Mouse (Mus musculus): ENCODE measurements around the gene Gm9573. TPM values are rescaled to one million over a fixed set of nuclear protein-coding genes. Genes with fewer than 3 reads are reported as not detected.
A peak's percentile ranks its signal among the peaks of the same experiment; 100 is the strongest.

Gm9573 gene
- not detected in 2 replicates for polyA plus RNA-seq (2011; ENCODE audit: insufficient read depth, insufficient read length, low replicate concordance, missing spikeins)

DNA sequence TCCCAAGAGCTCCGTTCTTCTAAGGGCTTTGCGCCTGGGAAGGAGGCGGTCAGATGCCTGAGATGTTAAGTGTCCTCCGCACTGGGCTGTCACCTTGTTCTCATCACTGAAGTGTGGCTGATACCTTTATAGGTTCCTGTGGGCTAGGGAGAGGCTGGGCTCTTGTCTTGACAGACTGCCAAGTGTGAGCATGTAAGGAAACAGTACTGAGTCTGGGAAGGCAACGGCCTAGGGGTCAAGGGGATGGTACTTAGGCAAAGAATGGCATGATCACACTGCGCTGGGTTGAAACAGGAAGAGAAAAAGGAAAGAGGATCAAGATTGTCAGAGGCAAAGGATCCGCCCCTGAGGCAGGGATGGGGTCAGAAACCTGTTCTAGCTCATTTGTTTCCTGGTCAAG lies at the start of gene Gm9573:
TSS of gene Gm9573 (minus strand) at position 101 of the 400 bp plus-strand sequence.
- Histone ChIP-seq H3K4me1 (ENCODE audit: control insufficient read depth, insufficient read depth, low read length) (no peaks in the 10 kb centered on the region), H3K4me3 (replicated peaks; ENCODE audit: control insufficient read depth, low read depth, low read length) (no peak within 1 kb of the TSS), H3K27ac (ENCODE audit: control insufficient read depth, insufficient read depth, low read depth, low read length, poor library complexity) (no peak within 1 kb of the TSS)
- 71% methylated on average over 7 of the region's 7 CpGs for WGBS
- TF ChIP-seq CTCF (IDR thresholded peaks at IDR 0.05; ENCODE audit: control insufficient read depth, insufficient read depth, low read length) (no peak), POLR2A (IDR thresholded peaks at IDR 0.05; ENCODE audit: borderline replicate concordance, control insufficient read depth, low read depth, low read length) (no peak)

DNA sequence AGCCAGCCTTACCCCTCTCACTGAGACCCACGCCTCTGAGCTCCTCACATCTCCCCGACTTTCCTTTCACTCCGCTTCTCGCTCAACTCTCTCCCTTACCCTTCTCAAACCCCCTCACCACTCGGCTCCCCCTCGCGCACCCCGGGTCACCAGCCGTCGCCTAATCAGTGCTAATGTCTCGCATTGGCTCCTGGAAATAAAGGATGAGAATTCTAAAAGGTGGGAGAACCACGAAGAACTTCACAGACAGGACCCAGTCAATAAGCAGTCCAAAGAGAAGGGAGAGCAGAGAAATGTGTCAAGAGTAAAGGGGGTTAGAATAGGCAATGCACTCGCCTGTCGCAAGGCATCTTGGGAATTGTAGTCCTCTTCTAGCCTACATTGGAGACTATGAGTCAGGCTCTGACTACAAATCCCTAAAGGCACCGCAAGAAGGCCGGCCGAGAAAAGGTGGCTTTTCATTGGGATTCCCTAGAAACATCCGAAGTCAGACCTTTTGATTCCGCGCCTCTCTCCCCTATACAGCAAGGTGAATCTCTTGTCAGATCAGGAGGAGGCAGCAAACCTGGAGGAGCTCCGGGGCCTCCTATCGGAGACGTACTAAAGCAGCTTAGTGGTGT lies 47.1 kb upstream of the Gm9573 start, which contains the start of gene Gtf2h4:
TSS of gene Gtf2h4 (minus strand) at position 324 of the 620 bp plus-strand sequence.
- Histone ChIP-seq H3K4me3 (replicated peaks; ENCODE audit: control insufficient read depth, low read depth, low read length) (peak within 1 kb of the TSS; percentile 64), H3K27ac (ENCODE audit: control insufficient read depth, insufficient read depth, low read depth, low read length, poor library complexity) (no peak within 1 kb of the TSS), H3K4me1 (ENCODE audit: control insufficient read depth, insufficient read depth, low read length) (no peaks in the 10 kb centered on the region)
- WGBS, result 2% methylated on average over 23 of the region's 23 CpGs
- TF ChIP-seq POLR2A (IDR thresholded peaks at IDR 0.05; ENCODE audit: borderline replicate concordance, control insufficient read depth, low read depth, low read length), result no peak
- TF ChIP-seq CTCF (IDR thresholded peaks at IDR 0.05; ENCODE audit: control insufficient read depth, insufficient read depth, low read length), result no peak

DNA sequence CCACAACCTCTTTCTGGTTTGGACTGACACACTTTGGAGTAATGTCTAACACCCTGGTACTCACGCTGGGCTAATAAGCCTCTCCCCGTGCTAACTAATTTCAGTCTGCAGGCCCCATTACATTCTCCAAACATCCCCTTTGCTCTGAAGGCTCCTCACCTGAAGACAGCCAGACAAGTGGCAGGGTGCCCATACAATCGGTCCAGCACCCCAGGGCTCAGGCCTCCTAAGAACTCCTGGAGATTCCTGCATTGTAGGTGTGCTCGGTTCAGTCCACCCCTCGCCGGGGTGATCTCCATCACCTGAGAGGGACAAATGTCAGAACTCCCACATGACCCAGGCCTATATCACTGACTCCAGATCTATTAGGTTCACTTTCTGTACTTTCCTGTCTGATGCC lies 46.1 kb upstream of the Gm9573 start:
- 89% methylated on average over 6 of the region's 6 CpGs for WGBS
- Histone ChIP-seq H3K27ac (ENCODE audit: control insufficient read depth, insufficient read depth, low read depth, low read length, poor library complexity) (no peak overlapping the region), H3K4me3 (replicated peaks; ENCODE audit: control insufficient read depth, low read depth, low read length) (no peak overlapping the region), H3K4me1 (ENCODE audit: control insufficient read depth, insufficient read depth, low read length) (no peaks in the 10 kb centered on the region)
- no peak for TF ChIP-seq CTCF (IDR thresholded peaks at IDR 0.05; ENCODE audit: control insufficient read depth, insufficient read depth, low read length)
- TF ChIP-seq POLR2A (IDR thresholded peaks at IDR 0.05; ENCODE audit: borderline replicate concordance, control insufficient read depth, low read depth, low read length), result no peak

DNA sequence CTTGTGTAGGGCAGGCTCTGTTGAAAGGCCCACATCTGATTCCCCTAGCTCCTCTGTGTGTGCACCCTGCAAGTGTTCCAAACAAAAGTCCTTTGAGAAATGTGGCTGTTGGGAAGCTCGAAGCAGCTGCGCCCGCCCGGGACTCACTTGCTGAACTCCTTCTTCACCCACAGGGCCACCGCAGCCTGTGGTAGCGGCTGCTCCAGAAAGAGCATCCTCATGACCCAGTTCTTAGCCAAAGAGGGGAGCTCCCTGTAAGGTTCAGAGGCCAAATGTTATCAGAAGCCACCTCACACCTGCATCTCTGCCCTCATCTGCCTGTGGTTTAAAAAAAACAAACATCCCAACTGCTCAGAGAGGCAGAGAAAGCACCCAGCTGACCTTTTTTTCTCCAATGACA lies 45.4 kb upstream of the Gm9573 start:
- H3K4me3 ChIP-seq (replicated peaks; ENCODE audit: control insufficient read depth, low read depth, low read length), result no peak overlapping the region
- TF ChIP-seq CTCF (IDR thresholded peaks at IDR 0.05; ENCODE audit: control insufficient read depth, insufficient read depth, low read length), result no peak
- no peak for TF ChIP-seq POLR2A (IDR thresholded peaks at IDR 0.05; ENCODE audit: borderline replicate concordance, control insufficient read depth, low read depth, low read length)
- H3K4me1 ChIP-seq (ENCODE audit: control insufficient read depth, insufficient read depth, low read length), result no peaks in the 10 kb centered on the region
- WGBS, result 84% methylated on average over 6 of the region's 6 CpGs
- no peak overlapping the region for H3K27ac ChIP-seq (ENCODE audit: control insufficient read depth, insufficient read depth, low read depth, low read length, poor library complexity)

DNA sequence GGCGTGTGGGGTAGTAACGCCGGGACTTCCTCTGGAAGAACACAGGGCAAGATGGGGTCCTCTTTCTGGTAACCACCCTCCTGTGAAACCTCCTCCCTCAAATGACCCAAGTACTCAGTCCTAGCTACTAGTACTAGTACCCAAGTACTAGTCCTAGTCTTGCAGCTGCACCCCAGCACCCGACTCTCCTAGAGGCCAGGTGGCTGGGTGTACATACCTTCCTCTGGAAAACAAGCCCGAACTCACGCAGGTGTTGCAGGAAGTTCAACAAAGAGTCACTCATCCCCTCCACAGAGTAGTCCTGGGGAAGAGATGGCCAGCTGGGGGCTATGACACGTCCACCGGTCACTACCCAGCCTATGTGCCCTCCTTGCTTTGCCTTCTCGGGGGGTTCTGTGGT lies 43.3 kb upstream of the Gm9573 start:
- WGBS, result 85% methylated on average over 9 of the region's 9 CpGs
- TF ChIP-seq POLR2A (IDR thresholded peaks at IDR 0.05; ENCODE audit: borderline replicate concordance, control insufficient read depth, low read depth, low read length) (no peak), CTCF (IDR thresholded peaks at IDR 0.05; ENCODE audit: control insufficient read depth, insufficient read depth, low read length) (no peak)
- no peaks in the 10 kb centered on the region; the same call in 1 of the 2 replicates for H3K4me1 ChIP-seq (ENCODE audit: control insufficient read depth, insufficient read depth, low read length)
- H3K27ac ChIP-seq (ENCODE audit: control insufficient read depth, insufficient read depth, low read depth, low read length, poor library complexity), result no peak overlapping the region
- H3K4me3 ChIP-seq (replicated peaks; ENCODE audit: control insufficient read depth, low read depth, low read length), result no peak overlapping the region

DNA sequence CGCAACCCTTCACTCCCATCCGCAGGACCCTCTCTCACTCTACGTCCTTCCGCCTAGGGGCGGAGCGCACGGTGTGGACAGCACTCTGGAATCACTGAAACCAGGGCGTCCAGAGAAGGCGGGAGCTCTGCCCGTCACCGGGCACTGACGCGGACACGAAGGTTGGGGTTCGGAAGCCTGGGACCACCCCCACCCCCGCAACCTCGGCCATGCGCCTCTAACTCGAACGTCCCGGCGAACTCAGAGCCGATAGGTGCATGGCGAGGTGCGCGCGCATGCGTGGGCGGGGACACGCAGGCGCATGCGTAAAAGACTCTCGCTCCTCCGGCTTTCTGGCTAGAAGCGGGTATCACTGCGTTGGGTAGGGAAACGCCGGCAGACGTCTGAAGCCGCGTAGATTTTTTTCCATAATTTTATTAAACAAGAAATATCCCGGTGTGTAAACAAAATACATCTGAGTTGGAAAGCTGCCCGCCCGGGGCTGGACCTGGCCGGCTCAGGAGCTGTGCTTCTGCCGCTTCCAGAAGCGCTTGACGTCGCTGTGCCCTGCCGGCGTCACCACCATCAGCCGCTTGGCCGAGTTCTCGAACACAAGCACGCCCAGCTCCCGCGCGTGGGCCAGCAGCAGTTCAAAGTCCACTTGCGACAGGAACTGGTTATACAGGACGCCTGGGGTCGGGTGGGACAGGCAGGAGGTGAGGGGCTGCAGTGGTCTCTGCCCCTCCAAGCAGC lies 41.1 kb upstream of the Gm9573 start, which contains the start of gene Vars2:
TSS of gene Vars2 (minus strand) at position 259 of the 732 bp plus-strand sequence.
- TF ChIP-seq CTCF (IDR thresholded peaks at IDR 0.05; ENCODE audit: control insufficient read depth, insufficient read depth, low read length) (no peak), POLR2A (IDR thresholded peaks at IDR 0.05; ENCODE audit: borderline replicate concordance, control insufficient read depth, low read depth, low read length) (peak; percentile 74)
- H3K4me1 ChIP-seq (ENCODE audit: control insufficient read depth, insufficient read depth, low read length), result no peaks in the 10 kb centered on the region; the same call in 1 of the 2 replicates
- under 1% methylated on average over 61 of the region's 61 CpGs for WGBS
- H3K4me3 ChIP-seq (replicated peaks; ENCODE audit: control insufficient read depth, low read depth, low read length), result peak within 1 kb of the TSS; percentile 90
- H3K27ac ChIP-seq (ENCODE audit: control insufficient read depth, insufficient read depth, low read depth, low read length, poor library complexity), result peak within 1 kb of the TSS; percentile 67

DNA sequence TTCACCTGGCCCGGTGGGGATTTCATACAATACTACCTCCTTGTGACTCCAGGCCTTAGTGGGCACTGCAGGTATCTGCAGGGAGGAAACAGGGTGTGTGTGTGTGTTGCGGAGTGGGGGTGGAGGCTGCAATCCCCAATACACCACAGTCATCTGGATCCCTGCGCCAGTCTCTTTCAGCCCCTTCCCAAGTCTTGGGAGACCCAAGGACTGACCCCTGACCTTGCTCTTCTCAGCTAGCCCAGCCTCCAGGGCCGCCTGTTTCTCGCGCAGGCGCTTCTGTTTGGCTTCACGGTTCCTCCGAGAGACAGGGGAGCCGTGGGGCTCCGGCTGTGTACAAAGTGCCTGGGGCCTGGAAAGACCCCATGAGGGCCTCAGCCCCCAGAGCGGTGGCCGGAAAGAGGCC lies 40.4 kb upstream of the Gm9573 start:
- peak overlapping the region; percentile 90 for H3K4me3 ChIP-seq (replicated peaks; ENCODE audit: control insufficient read depth, low read depth, low read length)
- no peak for TF ChIP-seq CTCF (IDR thresholded peaks at IDR 0.05; ENCODE audit: control insufficient read depth, insufficient read depth, low read length)
- TF ChIP-seq POLR2A (IDR thresholded peaks at IDR 0.05; ENCODE audit: borderline replicate concordance, control insufficient read depth, low read depth, low read length), result no peak
- 4% methylated on average over 13 of the region's 13 CpGs for WGBS
- H3K27ac ChIP-seq (ENCODE audit: control insufficient read depth, insufficient read depth, low read depth, low read length, poor library complexity), result peak overlapping the region; percentile 67
- H3K4me1 ChIP-seq (ENCODE audit: control insufficient read depth, insufficient read depth, low read length), result no peaks in the 10 kb centered on the region; the same call in 1 of the 2 replicates

DNA sequence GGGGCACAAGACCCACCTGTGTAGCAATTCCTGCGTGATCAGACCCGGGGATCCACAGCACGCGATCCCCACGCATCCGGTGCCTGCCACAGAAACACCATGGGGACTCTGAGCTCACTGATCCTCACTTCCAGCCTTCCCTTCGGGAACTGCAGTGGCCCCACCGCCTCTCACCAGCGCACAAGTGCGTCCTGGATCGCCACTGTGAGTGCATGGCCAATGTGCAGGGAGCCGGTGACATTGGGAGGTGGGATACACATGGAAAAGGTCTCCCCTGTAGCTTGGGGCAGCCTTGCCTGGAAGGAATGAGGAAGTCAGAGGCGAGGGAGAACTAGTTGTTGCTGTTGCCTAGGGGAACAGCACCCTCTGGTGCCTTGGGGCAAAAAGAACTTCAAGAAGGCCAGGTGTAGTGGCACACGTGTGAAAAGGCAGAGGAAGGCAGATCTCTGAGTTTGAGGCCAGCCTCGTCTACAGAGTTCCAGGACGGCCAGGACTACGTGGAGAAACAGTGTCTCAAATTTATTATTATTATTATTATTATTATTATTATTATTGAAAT lies 39.6 kb upstream of the Gm9573 start:
- Histone ChIP-seq H3K4me3 (replicated peaks; ENCODE audit: control insufficient read depth, low read depth, low read length) (no peak overlapping the region), H3K4me1 (ENCODE audit: control insufficient read depth, insufficient read depth, low read length) (no peaks in the 10 kb centered on the region; the same call in 1 of the 2 replicates), H3K27ac (ENCODE audit: control insufficient read depth, insufficient read depth, low read depth, low read length, poor library complexity) (no peak overlapping the region)
- TF ChIP-seq POLR2A (IDR thresholded peaks at IDR 0.05; ENCODE audit: borderline replicate concordance, control insufficient read depth, low read depth, low read length) (no peak), CTCF (IDR thresholded peaks at IDR 0.05; ENCODE audit: control insufficient read depth, insufficient read depth, low read length) (peak; percentile 54; the same call in 1 of the 2 replicates)
- 74% methylated on average over 17 of the region's 17 CpGs for WGBS

All from bone marrow, adult 2 months (tissue).